Mouse (Mus musculus) embryonic facial prominence, embryonic 15.5 days (tissue): ENCODE measurements at regions not wholly inside any gene's neighbourhood (a gene's known extent, or its start where the extent isn't known, plus 50 kb on each side); places are given as distances from the start of the nearest gene placed in this dataset.
"Not testable (repeated sequence)": the region's sequence is repeated elsewhere in the genome, so short reads cannot be mapped to it uniquely, and the experiment has no call there.

Source experiments
- ATAC-seq: fragments of 200-750 bp; cut with Nextera tagmentation; 2 replicates; pipeline ENCODE4 v1.8.0; 2017; ENCODE audit warnings: low read depth, moderate TSS enrichment; ENCODE audit not compliant: insufficient number of reproducible peaks, low FRiP score, low TSS enrichment
- H3K27ac ChIP-seq: fragments of 300-500 bp; sonication (generic); replicated peaks from 2 replicates; pipeline ENCODE4 v1.5.1; 2015; ENCODE audit warnings: mild to moderate bottlenecking, inconsistent platforms
- H3K27me3 ChIP-seq: fragments of 300-500 bp; sonication (generic); 2 replicates; pipeline ENCODE4 v1.6.1; 2015; ENCODE audit warnings: inconsistent platforms
- H3K36me3 ChIP-seq: fragments of 300-500 bp; sonication (generic); 2 replicates; pipeline ENCODE4 v1.6.1; 2015; ENCODE audit warnings: mild to moderate bottlenecking, inconsistent platforms
- H3K4me1 ChIP-seq: fragments of 300-500 bp; sonication (generic); 2 replicates; pipeline ENCODE4 v1.6.1; 2015; ENCODE audit warnings: inconsistent platforms
- H3K4me2 ChIP-seq: fragments of 300-500 bp; sonication (generic); replicated peaks from 2 replicates; pipeline ENCODE4 v1.6.1; 2015; ENCODE audit warnings: mild to moderate bottlenecking, inconsistent platforms
- H3K4me3 ChIP-seq: fragments of 300-500 bp; sonication (generic); replicated peaks from 2 replicates; pipeline ENCODE4 v1.5.1; 2015; ENCODE audit warnings: mild to moderate bottlenecking, inconsistent platforms
- H3K9ac ChIP-seq: fragments of 300-500 bp; sonication (generic); 2 replicates; pipeline ENCODE4 v1.6.1; 2015; ENCODE audit warnings: inconsistent platforms
- H3K9me3 ChIP-seq: fragments of 300-500 bp; sonication (generic); replicated peaks from 2 replicates; pipeline ENCODE4 v1.6.1; 2016; ENCODE audit warnings: inconsistent platforms
- WGBS: fragments of 180-500 bp; shearing (Covaris S2); methylation state at CpG from one replicate; pipeline ENCODE4 v1.1.7; 2015; 5-methylcytosine and 5-hydroxymethylcytosine counted together

DNA sequence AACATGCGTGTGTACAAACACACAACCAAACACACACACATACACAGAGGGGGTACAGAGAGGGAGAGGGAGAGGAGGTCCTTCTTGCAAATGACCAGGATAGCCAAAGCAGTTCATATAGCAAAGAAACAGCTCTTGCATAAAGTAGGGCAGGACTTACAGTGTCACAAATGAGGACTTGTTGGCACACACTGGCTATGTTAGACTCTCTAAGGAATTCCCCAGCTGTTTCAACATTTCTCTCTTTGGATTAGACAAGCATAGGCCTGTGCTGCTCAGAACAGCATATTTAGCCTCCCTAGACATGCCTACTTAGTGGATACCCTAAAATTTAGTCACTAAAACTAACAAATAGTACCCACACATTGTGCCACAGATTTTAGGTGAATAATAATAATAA is 347.1 kb upstream of the Tbl1xr1 start:
- Histone ChIP-seq H3K9ac (no peak overlapping the region), H3K36me3 (no peaks in the 10 kb centered on the region), H3K4me2 (no peak overlapping the region), H3K4me3 (no peak overlapping the region), H3K27me3 (no peaks in the 10 kb centered on the region), H3K4me1 (peaks cover 5% of the 10 kb centered on the region; the same call in 1 of the 2 replicates), H3K9me3 (no peaks in the 10 kb centered on the region), H3K27ac (peak overlapping the region; percentile 72)
- ATAC-seq = no peak
- WGBS = 92% methylated on average over 1 of the region's 1 CpGs

DNA sequence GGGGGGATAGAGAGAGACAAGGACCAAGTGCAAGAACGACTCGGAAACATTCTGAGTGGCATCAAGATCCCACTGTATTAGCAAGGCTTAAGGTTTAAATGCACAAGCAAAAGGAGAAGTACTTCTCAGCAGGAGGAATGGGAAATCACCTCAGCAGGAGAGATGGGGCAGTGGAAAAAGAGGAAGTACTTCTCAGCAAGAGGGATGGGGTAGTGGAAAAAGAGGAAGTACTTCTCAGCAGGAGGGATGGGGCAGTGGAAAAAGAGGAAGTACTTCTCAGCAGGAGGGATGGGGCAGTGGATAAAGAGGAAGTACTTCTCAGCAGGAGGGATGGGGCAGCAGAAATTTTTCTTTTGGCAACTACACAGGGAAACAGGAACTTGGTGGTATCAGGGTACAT is 340.8 kb upstream of the Tbl1xr1 start:
- 96% methylated on average over 2 of the region's 2 CpGs for WGBS
- not testable (repeated sequence) for H3K9me3 ChIP-seq, H3K27ac ChIP-seq, ATAC-seq, H3K36me3 ChIP-seq, H3K4me2 ChIP-seq, H3K4me1 ChIP-seq, H3K9ac ChIP-seq, H3K27me3 ChIP-seq, H3K4me3 ChIP-seq

GRCm38 (mm10) chr3:21739720-21740119 is 336.7 kb upstream of the Tbl1xr1 start:
- Histone ChIP-seq H3K27me3 (no peaks in the 10 kb centered on the region), H3K9me3 (no peaks in the 10 kb centered on the region), H3K4me3 (no peak overlapping the region), H3K27ac (no peak overlapping the region), H3K36me3 (no peaks in the 10 kb centered on the region), H3K9ac (no peak overlapping the region), H3K4me1 (no peaks in the 10 kb centered on the region), H3K4me2 (no peak overlapping the region)
- WGBS = 82% methylated on average over 4 of the region's 4 CpGs
- no peak for ATAC-seq

DNA sequence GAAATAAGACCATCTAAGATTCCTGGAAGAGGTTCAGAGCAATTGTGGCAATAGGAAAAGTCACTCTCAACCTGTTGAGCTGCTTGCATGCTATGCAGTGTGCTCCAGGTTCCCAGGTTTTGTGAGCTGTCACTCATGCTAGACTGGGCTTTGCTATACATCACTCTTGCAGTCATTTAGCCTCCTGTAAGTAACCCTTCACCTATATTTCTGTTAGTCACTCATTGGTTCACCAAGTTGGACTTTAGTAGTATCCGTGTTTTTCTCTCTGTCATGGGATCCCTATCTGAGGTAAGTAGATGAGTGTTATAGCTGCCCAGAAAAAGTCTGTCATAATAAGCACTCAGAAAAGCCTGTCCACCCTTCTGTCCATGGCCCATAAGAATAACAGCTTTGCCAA is 332.3 kb upstream of the Tbl1xr1 start:
- H3K27me3 ChIP-seq = no peaks in the 10 kb centered on the region
- 91% methylated on average over 1 of the region's 1 CpGs for WGBS
- no peak overlapping the region for H3K4me2 ChIP-seq
- no peak for ATAC-seq
- no peak overlapping the region for H3K4me3 ChIP-seq
- H3K9ac ChIP-seq = no peak overlapping the region
- no peaks in the 10 kb centered on the region for H3K4me1 ChIP-seq
- no peaks in the 10 kb centered on the region for H3K9me3 ChIP-seq
- no peak overlapping the region for H3K27ac ChIP-seq
- H3K36me3 ChIP-seq = no peaks in the 10 kb centered on the region

DNA sequence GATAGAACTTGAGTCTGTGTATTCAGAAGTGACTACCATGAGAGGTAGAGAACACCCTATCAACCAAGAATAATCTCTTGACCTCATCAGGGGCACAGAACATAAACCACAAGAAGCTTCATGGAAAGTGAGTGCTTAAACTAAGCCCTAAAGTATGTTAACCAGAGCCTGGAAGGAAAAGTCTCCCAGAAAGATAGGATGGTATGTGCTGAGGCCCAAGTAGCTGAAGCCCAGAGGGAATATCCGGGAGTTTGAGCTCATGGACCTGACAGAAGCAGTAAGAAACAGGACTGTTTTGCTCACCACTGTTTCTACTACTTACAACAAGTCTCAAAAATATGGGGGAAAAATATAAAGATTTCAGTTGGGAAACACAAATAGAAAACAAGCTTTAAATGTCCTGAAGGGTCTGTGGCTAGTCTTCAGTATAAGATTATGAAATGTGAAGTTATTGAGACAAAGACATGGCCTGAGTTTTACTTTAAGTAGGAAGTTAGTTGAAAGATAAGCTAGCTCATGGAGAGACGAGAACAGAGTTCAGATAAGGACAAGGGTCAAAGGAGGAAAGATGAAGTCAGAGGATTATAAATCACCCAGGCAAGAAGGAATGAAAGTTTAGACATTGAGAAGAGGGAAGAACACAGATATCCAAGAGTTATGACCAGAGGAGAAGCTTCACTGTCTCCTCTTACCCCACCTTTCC is 315.8 kb upstream of the Tbl1xr1 start:
- 65% methylated on average over 2 of the region's 2 CpGs for WGBS
- Histone ChIP-seq H3K9ac (no peak overlapping the region), H3K36me3 (no peaks in the 10 kb centered on the region), H3K27ac (no peak overlapping the region), H3K4me2 (no peak overlapping the region), H3K9me3 (no peaks in the 10 kb centered on the region), H3K4me1 (peaks cover 7% of the 10 kb centered on the region; the same call in 1 of the 2 replicates), H3K4me3 (no peak overlapping the region), H3K27me3 (no peaks in the 10 kb centered on the region)
- no peak for ATAC-seq

DNA sequence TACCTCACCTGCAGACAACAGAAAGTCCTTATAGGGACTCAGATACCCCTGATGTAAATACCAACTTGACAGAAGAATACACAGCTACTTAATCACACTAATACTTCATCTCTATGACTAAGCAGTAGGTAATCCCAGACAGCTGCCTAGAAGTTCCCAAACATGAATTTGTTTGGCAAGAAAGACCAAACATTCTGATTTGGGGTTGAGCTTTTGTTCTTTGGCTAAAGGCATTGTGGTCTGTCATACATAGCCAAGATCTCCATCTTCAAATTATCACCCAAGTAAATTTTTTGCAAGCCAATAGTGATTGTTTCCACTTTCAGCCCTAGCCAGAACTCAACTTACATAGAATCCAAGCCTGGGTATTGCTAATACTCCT is 315.2 kb upstream of the Tbl1xr1 start:
- H3K36me3 ChIP-seq = no peaks in the 10 kb centered on the region
- no peaks in the 10 kb centered on the region for H3K9me3 ChIP-seq
- no peak for ATAC-seq
- no peak overlapping the region for H3K4me3 ChIP-seq
- H3K9ac ChIP-seq = no peak overlapping the region
- H3K4me1 ChIP-seq = peaks cover 7% of the 10 kb centered on the region; the same call in 1 of the 2 replicates
- H3K4me2 ChIP-seq = no peak overlapping the region
- H3K27me3 ChIP-seq = no peaks in the 10 kb centered on the region
- H3K27ac ChIP-seq = no peak overlapping the region

GRCm38 (mm10) chr3:21761909-21762308 is 314.5 kb upstream of the Tbl1xr1 start:
- Histone ChIP-seq H3K4me2 (no peak overlapping the region), H3K27ac (0 out of 2 replicates have a peak overlapping the region, but pooled peaks have one; percentile 34), H3K9ac (no peak overlapping the region), H3K36me3 (no peaks in the 10 kb centered on the region), H3K4me1 (peaks cover 7% of the 10 kb centered on the region; the same call in 1 of the 2 replicates), H3K9me3 (no peaks in the 10 kb centered on the region), H3K27me3 (no peaks in the 10 kb centered on the region), H3K4me3 (no peak overlapping the region)
- ATAC-seq = peak; percentile 78
- WGBS = 34% methylated on average over 3 of the region's 3 CpGs

- ATAC-seq = no peak
- H3K4me3 ChIP-seq = no peak overlapping the region
- no peak overlapping the region for H3K27ac ChIP-seq
- H3K4me1 ChIP-seq = peaks cover 11% of the 10 kb centered on the region; the same call in 1 of the 2 replicates
- no peaks in the 10 kb centered on the region for H3K27me3 ChIP-seq
- H3K9me3 ChIP-seq = no peaks in the 10 kb centered on the region
- WGBS = 94% methylated on average over 1 of the region's 1 CpGs
- H3K36me3 ChIP-seq = no peaks in the 10 kb centered on the region
- no peak overlapping the region for H3K9ac ChIP-seq
- no peak overlapping the region for H3K4me2 ChIP-seq
Observed at GRCm38 (mm10) chr3:21768081-21768480, 308.4 kb upstream of the Tbl1xr1 start.

- no peaks in the 10 kb centered on the region for H3K36me3 ChIP-seq
- no peak overlapping the region for H3K4me3 ChIP-seq
- no peak overlapping the region for H3K4me2 ChIP-seq
- ATAC-seq = no peak
- H3K9me3 ChIP-seq = no peaks in the 10 kb centered on the region
- no peak overlapping the region for H3K9ac ChIP-seq
- peaks cover 11% of the 10 kb centered on the region; the same call in 1 of the 2 replicates for H3K4me1 ChIP-seq
- 0 out of 2 replicates have a peak overlapping the region, but pooled peaks have one; percentile 14 for H3K27ac ChIP-seq
- H3K27me3 ChIP-seq = no peaks in the 10 kb centered on the region
- WGBS = 49% methylated on average over 9 of the region's 9 CpGs
Observed at GRCm38 (mm10) chr3:21769920-21770547, 306.4 kb upstream of the Tbl1xr1 start.

DNA sequence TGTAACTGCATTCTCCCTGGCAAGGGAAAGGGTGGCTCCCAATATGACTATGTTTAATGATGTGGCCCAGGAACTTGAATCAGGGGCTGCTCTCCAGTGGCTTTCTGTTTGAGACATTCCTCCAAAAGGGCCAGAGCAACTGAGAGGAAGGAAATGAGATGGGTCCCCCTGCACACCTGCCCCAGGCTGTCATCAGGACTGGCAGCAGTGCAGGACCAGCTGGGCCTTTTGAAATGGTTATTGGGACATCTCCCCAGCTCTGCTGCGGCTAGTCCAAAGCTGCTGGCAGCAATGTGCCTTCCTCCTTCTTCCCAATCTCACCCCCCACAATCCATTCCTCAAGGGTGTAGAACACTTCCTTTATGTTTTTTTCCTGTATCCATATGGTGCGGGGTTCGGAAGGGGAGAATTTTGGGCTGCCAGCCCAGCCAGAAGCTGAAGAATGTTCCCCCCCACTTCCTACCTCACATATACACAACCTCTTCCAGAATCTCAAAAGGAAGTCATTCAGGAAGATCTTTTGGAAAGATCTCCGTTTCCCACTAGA is 304.6 kb upstream of the Tbl1xr1 start:
- Histone ChIP-seq H3K27ac (no peak overlapping the region), H3K4me1 (peaks cover 11% of the 10 kb centered on the region; the same call in 1 of the 2 replicates), H3K36me3 (no peaks in the 10 kb centered on the region), H3K9me3 (no peaks in the 10 kb centered on the region), H3K4me3 (no peak overlapping the region), H3K27me3 (no peaks in the 10 kb centered on the region), H3K9ac (no peak overlapping the region), H3K4me2 (no peak overlapping the region)
- WGBS = 69% methylated on average over 4 of the region's 4 CpGs
- ATAC-seq = no peak

GRCm38 (mm10) chr3:21774172-21774842 is 302.1 kb upstream of the Tbl1xr1 start:
- H3K27me3 ChIP-seq = no peaks in the 10 kb centered on the region
- no peak overlapping the region for H3K27ac ChIP-seq
- no peaks in the 10 kb centered on the region for H3K36me3 ChIP-seq
- H3K9me3 ChIP-seq = no peaks in the 10 kb centered on the region
- no peak for ATAC-seq
- H3K4me1 ChIP-seq = peaks cover 11% of the 10 kb centered on the region; the same call in 1 of the 2 replicates
- no peak overlapping the region for H3K4me3 ChIP-seq
- whole genome bisulfite sequencing = 76% methylated on average over 4 of the region's 4 CpGs
- no peak overlapping the region for H3K4me2 ChIP-seq
- H3K9ac ChIP-seq = no peak overlapping the region
